Mouse (Mus musculus) limb, embryonic 10.5 days (tissue): ENCODE data around the gene Ltk. TPM values are rescaled to one million over a fixed set of nuclear protein-coding genes. Genes with fewer than 3 reads are reported as not detected.
A peak's percentile ranks its signal among the peaks of the same experiment; 100 is the strongest.

Source experiments
- DNase-seq: peaks from one replicate; pipeline ENCODE4 v3.0.0-alpha.2; 2017; ENCODE audit warnings: low spot score
- H3K27ac ChIP-seq: fragments of 300-500 bp; sonication (generic); 2 replicates; pipeline ENCODE4 v1.5.1; 2016; ENCODE audit warnings: mild to moderate bottlenecking
- H3K27me3 ChIP-seq: fragments of 300-500 bp; sonication (generic); 2 replicates; pipeline ENCODE4 v1.6.1; 2016; ENCODE audit warnings: low read depth, mild to moderate bottlenecking; ENCODE audit not compliant: poor library complexity, severe bottlenecking
- H3K36me3 ChIP-seq: fragments of 300-500 bp; sonication (generic); 2 replicates; pipeline ENCODE4 v1.6.1; 2016; ENCODE audit warnings: mild to moderate bottlenecking, moderate library complexity
- H3K4me1 ChIP-seq: fragments of 300-500 bp; sonication (generic); 2 replicates; pipeline ENCODE4 v1.6.1; 2016
- H3K4me3 ChIP-seq: fragments of 300-500 bp; sonication (generic); 2 replicates; pipeline ENCODE4 v1.5.1; 2016; ENCODE audit warnings: mild to moderate bottlenecking, moderate library complexity
- H3K9me3 ChIP-seq: fragments of 300-500 bp; sonication (generic); replicated peaks from 2 replicates; pipeline ENCODE4 v1.6.1; 2016; ENCODE audit warnings: mild to moderate bottlenecking
- WGBS: fragments of 180-500 bp; shearing (Covaris S2); methylation state at CpG from one replicate; pipeline ENCODE4 v1.1.7; 2016; 5-methylcytosine and 5-hydroxymethylcytosine counted together
- polyA plus RNA-seq: library from polyadenylated mRNA; unstranded; fragments of >200 nt; fragmentation: Nextera tagmentation; extraction: Ambion mirVana; gene quantifications from 2 replicates; pipeline ENCODE4 v1.2.1, GENCODE M21; 2016

Gene Ltk
- not detected in 2 replicates for polyA plus RNA-seq

DNA sequence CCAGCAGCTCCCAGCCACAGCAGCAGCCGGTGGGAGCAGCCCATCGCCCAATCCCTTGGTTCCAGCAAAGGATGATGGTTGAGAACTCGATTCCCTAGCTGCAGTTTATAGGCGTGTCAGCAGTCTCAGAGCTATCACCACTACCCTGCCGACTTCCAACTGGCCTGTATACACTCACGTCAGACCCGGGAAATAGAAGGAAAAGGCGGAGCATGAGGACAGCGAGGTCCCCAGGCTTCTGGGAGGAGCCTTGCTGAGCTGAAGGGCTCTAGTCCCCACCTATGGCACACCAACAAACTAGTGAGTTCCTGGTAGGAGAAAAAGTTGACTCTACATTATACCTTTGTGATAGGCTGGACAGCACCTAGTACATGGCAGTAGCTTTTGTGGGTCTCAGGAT is at the start of gene Ltk:
Gene Ltk, minus strand, starts transcription at position 181 of the 400 bp plus-strand sequence.
- Histone ChIP-seq H3K4me3 (peak within 1 kb of the TSS; percentile 68; the same call in 1 of the 2 replicates), H3K27me3 (peaks cover 75% of the 10 kb centered on the region), H3K36me3 (peaks cover 22% of the 10 kb centered on the region), H3K9me3 (no peaks in the 10 kb centered on the region), H3K27ac (no peak within 1 kb of the TSS), H3K4me1 (peaks cover 20% of the 10 kb centered on the region)
- 9% methylated on average over 9 of the region's 9 CpGs for WGBS
- DNase-seq = no peak

DNA sequence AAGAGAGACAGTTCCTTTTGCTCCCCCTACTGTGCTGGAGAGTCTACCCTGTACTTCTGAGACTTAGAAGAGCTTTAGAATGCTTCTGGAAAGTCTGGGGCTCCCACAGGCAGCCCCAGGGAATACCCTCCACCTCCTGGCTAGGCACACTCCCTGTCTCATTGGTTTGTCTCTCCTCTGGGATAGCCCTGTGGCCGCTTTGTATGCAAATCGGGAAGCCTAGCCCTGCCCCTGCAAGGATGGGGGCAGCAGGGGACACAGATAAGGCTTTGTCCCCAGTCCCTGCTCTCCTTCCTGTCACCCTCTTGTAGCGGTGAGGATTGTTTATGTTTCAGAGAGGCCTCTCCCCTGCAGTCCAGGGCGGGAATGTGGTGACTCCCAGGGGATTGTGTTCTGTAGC is 48.6 kb upstream of the Ltk start:
- 29% methylated on average over 4 of the region's 4 CpGs for WGBS
- Histone ChIP-seq H3K4me3 (no peak overlapping the region), H3K4me1 (peaks cover 30% of the 10 kb centered on the region), H3K27ac (0 out of 2 replicates have a peak overlapping the region, but pooled peaks have one; percentile 15), H3K36me3 (peaks cover 97% of the 10 kb centered on the region), H3K27me3 (no peaks in the 10 kb centered on the region), H3K9me3 (no peaks in the 10 kb centered on the region)
- no peak for DNase-seq

DNA sequence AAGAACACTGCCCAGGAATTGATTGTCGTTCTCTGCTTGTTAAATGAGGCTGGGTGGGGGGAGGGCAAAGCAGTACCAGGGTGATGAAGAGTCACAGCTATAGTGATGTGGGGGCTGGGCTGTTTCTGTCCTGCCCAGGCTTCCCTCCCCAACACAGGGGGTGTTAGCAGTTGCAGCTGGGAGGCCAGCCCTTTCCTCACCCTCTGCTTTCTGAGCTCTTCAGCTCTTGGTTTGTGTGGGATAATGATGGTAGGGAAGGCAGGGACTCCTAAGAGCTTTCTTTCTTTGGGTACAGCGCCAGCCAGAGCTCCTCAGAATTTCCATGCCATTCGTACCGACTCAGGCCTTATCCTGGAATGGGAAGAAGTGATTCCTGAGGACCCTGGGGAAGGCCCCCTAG is 48.2 kb upstream of the Ltk start:
- H3K36me3 ChIP-seq = peaks cover 97% of the 10 kb centered on the region
- WGBS = 23% methylated on average over 4 of the region's 4 CpGs
- H3K27me3 ChIP-seq = no peaks in the 10 kb centered on the region
- peaks cover 35% of the 10 kb centered on the region for H3K4me1 ChIP-seq
- no peaks in the 10 kb centered on the region for H3K9me3 ChIP-seq
- no peak for DNase-seq
- H3K27ac ChIP-seq = 0 out of 2 replicates have a peak overlapping the region, but pooled peaks have one; percentile 15
- H3K4me3 ChIP-seq = no peak overlapping the region

DNA sequence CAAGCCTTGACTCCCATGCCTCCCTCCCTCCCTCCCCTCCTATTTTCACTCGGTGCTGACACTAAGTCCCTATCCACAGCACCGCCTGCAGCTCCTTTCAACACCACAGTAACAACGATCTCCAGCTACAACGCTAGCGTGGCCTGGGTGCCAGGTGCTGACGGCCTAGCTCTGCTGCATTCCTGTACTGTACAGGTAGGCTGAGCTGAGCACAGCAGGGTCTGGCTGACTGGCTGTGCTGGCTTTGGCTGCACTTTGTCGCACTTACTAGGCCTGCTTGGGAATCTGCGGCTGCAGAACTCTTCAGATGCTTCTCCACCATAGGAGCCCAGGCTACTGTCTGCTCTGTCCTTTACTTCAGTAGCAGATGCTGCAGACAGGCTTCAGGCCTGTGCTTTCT is 45.3 kb upstream of the Ltk start:
- H3K4me1 ChIP-seq = peaks cover 61% of the 10 kb centered on the region
- H3K27me3 ChIP-seq = peaks cover 15% of the 10 kb centered on the region
- H3K36me3 ChIP-seq = peaks cover 77% of the 10 kb centered on the region
- 60% methylated on average over 8 of the region's 8 CpGs for WGBS
- H3K9me3 ChIP-seq = no peaks in the 10 kb centered on the region
- peak; percentile 27 for DNase-seq
- H3K4me3 ChIP-seq = no peak overlapping the region
- H3K27ac ChIP-seq = no peak overlapping the region

DNA sequence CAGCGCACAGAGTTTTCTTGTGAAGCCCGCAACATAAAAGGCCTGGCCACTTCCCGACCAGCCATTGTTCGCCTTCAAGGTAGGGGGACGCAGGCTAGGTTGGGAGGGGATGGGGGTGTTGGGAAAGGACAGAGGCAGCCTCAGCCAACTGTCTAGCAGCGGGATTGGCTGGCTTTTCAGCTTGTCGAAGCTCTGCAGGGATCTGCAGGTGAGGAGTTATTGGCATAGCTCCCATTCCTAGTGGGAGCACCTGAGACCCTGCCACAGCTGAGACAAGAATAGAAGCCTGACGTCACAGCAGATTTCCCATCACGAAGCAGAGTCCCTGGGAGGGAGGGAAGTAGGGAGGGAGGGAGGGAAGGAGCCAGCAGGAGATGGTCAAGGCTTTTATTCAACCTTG is 44.5 kb upstream of the Ltk start:
- Histone ChIP-seq H3K27me3 (peaks cover 17% of the 10 kb centered on the region), H3K36me3 (peaks cover 69% of the 10 kb centered on the region), H3K4me1 (peaks cover 68% of the 10 kb centered on the region), H3K9me3 (no peaks in the 10 kb centered on the region), H3K4me3 (no peak overlapping the region), H3K27ac (no peak overlapping the region)
- 52% methylated on average over 9 of the region's 9 CpGs for WGBS
- peak; percentile 25 for DNase-seq

DNA sequence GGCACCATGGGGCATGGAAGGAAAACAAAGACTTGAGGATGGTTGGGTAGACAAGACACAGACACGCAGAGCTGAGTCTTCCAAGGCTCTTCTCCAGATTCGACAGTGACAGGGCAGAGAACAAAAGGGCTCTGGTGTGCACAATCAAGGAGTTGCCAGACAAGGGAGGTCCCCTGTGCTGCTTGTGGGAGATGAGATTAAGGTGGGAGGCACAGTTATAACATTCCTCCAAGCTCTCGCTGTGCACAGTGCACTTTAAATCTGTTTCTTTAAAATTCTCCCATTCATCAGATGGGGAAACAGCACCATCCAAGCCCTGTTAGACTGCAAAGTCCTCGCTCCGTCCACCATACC is 44.0 kb upstream of the Ltk start:
- H3K4me1 ChIP-seq = peaks cover 73% of the 10 kb centered on the region
- H3K36me3 ChIP-seq = peaks cover 64% of the 10 kb centered on the region
- WGBS = 50% methylated on average over 5 of the region's 5 CpGs
- H3K9me3 ChIP-seq = no peaks in the 10 kb centered on the region
- DNase-seq = no peak
- H3K4me3 ChIP-seq = no peak overlapping the region
- no peak overlapping the region for H3K27ac ChIP-seq
- H3K27me3 ChIP-seq = peaks cover 17% of the 10 kb centered on the region

DNA sequence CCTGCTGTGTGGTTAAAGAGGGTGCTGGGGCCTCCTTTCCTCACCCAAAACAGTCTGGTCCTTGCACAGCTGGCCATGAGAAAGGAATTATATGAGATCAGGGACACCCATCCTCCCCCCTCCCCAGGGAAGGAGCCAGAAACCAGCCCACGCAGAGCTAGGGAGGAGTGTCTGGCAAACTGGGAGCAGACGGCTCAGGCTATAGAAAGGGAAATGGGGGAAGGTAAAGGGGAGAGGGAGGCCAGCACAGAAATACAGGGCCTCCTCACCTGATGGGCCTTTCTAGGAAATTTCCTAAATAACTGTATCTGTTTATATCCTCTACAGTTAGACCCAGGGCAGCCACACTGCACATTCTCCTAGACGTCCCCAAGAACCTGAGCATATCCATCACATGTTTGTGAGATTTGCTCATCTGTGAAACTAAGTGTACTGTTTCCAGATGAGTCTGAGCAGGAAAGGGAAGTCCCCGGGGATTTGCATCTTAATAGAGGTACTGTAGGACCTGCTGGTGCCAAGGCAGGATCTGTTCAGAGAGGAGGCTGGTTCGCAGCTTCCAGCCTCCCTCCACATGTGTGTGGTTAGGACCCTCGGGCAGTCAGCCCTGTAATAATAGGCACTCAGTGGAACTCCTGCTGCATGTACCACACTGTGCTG is 43.5 kb upstream of the Ltk start:
- no peak overlapping the region for H3K4me3 ChIP-seq
- H3K9me3 ChIP-seq = no peaks in the 10 kb centered on the region
- no peak for DNase-seq
- H3K4me1 ChIP-seq = peaks cover 78% of the 10 kb centered on the region
- H3K27ac ChIP-seq = peak overlapping the region; percentile 74
- H3K36me3 ChIP-seq = peaks cover 59% of the 10 kb centered on the region
- 37% methylated on average over 6 of the region's 6 CpGs for WGBS
- peaks cover 22% of the 10 kb centered on the region for H3K27me3 ChIP-seq

DNA sequence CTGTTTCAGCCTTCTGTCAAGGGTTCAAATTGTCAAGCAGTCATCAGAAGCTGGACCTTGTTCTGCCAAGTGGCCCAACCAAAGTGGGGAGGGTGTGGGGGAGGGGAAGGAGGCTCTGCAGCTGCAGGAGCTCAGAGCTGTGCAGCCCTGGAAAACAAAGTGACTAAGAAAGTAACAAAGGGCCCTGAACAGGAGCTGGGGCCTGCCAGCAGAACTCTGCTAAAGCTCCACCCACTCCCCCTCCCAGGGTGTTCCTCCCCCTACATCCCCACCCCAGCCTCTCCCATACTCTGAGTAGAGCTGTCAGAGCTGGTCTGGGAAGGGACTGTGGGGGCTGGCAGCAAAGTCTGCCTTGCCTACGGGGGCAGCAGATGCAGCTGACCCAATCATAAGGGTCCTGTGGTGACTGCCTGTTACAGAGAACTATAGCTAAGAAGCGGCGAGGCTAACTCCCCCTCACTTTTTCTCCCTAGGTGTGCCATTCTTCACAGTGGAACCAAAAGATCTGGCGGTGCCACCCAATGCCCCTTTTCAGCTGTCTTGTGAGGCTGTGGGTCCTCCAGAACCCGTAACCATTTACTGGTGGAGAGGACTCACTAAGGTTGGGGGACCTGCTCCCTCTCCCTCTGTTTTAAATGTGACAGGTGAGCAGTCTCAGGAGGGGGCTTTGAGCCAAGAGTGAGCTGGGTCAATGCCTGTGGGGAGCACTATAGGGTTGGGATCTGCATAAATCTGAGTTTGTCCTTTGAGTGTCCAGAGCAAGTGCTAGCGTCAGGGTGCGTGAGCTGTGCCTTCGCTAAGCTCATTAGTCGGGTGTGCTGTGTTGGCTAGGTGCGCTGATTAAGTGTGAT is 42.8 kb upstream of the Ltk start:
- peak overlapping the region; percentile 74 for H3K27ac ChIP-seq
- WGBS = 40% methylated on average over 10 of the region's 10 CpGs
- H3K4me1 ChIP-seq = peaks cover 78% of the 10 kb centered on the region
- peaks cover 51% of the 10 kb centered on the region for H3K36me3 ChIP-seq
- peak; percentile 49 for DNase-seq
- H3K9me3 ChIP-seq = no peaks in the 10 kb centered on the region
- H3K27me3 ChIP-seq = peaks cover 30% of the 10 kb centered on the region
- no peak overlapping the region for H3K4me3 ChIP-seq

DNA sequence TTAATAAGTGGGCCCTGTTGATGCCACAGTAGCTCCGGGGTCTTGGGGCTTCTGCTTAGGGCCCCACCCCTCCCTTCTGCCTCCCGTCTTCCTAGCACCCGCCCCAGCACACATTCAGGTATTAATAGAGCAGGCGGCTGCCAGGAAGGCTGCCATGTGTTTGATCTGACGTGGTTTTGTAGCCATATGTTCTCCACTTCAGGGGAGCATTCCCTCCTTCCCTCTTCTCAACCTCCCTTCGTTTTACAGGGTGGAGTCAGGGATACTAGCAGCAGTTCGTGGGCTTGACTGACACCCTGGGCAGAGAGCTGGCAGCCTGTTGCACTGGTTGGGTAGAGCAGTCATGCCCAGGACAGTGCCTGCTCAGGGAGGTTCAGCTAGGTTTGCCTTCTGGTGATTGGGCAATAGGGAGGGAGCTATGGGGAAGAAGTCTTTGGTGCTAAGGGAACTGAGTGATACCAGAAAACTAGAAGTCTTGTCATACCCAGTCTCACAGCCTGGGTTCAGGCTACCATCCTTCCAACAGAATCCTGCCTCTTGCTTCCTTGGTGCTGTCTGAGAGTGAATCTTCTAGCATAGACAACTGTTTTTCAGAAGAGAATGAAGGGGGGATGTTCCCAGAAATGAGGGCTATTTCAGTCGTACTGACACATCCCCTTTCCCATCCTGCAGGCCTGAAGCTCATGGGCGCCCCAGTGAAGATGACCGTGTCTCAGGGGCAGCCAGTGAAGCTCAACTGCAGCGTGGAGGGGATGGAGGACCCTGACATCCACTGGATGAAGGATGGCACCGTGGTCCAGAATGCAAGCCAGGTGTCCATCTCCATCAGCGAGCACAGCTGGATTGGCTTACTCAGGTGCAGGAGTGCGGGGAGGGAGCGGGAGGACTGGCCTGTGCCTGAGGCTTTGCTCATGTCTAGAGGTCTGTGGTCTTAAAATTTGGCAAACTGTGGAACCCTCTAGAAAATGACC is 40.9 kb upstream of the Ltk start:
- 52% methylated on average over 15 of the region's 15 CpGs for WGBS
- H3K36me3 ChIP-seq = peaks cover 36% of the 10 kb centered on the region
- H3K4me1 ChIP-seq = peaks cover 66% of the 10 kb centered on the region
- H3K4me3 ChIP-seq = peak overlapping the region; percentile 98
- DNase-seq = no peak
- peaks cover 48% of the 10 kb centered on the region for H3K27me3 ChIP-seq
- H3K9me3 ChIP-seq = no peaks in the 10 kb centered on the region
- H3K27ac ChIP-seq = no peak overlapping the region

DNA sequence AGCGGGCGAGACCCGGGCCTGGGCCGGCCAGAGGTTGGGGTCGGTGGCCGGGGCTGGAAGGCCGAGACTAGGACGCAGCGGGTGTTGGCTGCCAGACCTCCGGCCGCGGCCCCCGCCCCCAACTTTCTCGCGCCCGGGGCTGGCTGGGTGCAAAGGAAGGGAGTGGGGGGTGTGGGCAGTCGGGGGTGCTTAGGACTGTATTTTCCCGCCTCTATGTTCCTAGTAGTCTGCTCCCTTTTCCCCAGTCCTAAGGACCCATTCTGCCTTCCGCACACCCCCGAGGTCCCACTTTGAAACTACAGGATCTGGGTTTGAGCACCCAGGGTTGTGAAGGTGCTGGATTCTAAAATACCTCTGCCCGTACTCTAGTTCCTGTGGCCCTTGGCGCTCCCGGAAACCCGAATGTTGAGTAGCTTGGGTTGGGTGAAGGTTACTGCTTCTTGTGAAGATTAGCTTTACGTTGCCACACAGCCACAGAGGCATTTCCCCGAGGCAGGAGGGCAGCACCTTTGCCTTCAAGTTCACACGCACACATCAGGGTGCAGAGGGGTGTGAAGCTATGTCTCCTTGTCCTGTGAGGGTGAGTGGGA is 39.8 kb upstream of the Ltk start:
- Histone ChIP-seq H3K9me3 (no peaks in the 10 kb centered on the region), H3K27me3 (peaks cover 50% of the 10 kb centered on the region), H3K4me1 (peaks cover 64% of the 10 kb centered on the region), H3K27ac (peak overlapping the region; percentile 95), H3K4me3 (peak overlapping the region; percentile 98), H3K36me3 (peaks cover 25% of the 10 kb centered on the region)
- DNase-seq = peak; percentile 60
- WGBS = under 1% methylated on average over 27 of the region's 27 CpGs

DNA sequence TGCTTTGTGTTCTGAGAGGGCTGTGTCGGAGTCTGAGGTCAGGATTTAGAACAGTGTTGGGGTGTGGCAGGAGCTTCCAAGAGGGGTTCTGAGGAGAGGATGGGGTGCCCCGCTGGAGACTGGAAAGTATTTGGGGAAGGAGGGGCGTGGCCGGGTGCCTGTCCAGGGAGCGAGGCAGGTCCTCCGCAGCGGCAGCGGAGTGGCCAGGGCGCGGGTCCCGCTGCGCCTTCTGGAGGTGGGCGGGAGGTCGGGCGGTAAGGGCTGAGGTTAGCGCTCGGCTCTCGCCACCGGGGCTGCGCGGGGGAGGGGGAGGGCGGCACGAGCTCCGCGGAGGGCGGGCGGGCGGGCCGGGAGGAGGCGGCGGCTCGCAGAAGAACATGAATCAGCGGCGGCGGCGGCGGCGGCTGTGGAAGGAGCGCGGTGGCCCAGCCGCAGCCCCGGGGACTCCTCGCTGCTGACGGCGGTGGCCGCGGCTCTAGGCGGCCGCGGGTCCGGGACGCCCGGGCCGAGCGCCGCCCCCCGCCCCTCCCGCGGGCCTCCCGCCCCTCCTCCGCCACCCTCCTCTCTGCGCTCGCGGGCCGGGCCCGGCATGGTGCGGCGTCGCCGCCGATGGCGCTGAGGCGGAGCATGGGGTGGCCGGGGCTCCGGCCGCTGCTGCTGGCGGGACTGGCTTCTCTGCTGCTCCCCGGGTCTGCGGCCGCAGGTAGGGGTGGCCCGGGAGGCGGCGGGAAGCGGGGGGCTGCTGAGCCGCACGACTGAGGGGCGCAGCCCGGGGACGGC is 39.1 kb upstream of the Ltk start:
- no peaks in the 10 kb centered on the region for H3K9me3 ChIP-seq
- peak; percentile 77 for DNase-seq
- peaks cover 58% of the 10 kb centered on the region for H3K4me1 ChIP-seq
- peak overlapping the region; percentile 98 for H3K4me3 ChIP-seq
- under 1% methylated on average over 69 of the region's 89 CpGs for WGBS
- peaks cover 50% of the 10 kb centered on the region for H3K27me3 ChIP-seq
- peaks cover 18% of the 10 kb centered on the region for H3K36me3 ChIP-seq
- peak overlapping the region; percentile 95 for H3K27ac ChIP-seq
